Mouse (Mus musculus) heart, adult 8-10 months (tissue): Measurements from ENCODE around the gene Knl1. TPM values are rescaled to one million over a fixed set of nuclear protein-coding genes. Genes with fewer than 3 reads are reported as not detected.
A peak's percentile ranks its signal among the peaks of the same experiment; 100 is the strongest.

Experiments used
- DNase-seq: peaks from one replicate; pipeline ENCODE4 v3.0.0; 2022; ENCODE audit warnings: low spot score
- total RNA-seq, 4 experiments: library from RNA; stranded (reverse); gene quantifications; 2 replicates each; pipeline ENCODE4 v1.2.4; 2022

Gene Knl1
- total RNA-seq, 4 experiments from 2014 or later: 0.12 to 0.92 (median 0.24) TPM

- DNase-seq: no peak
These were observed 11.5 kb upstream of the Knl1 start for GRCm38 (mm10) chr2:119035397-119035745.

GRCm38 (mm10) chr2:119040882-119041281 is 6.0 kb upstream of the Knl1 start:
- no peak for DNase-seq

GRCm38 (mm10) chr2:119045163-119045562 is 1.8 kb upstream of the Knl1 start:
- no peak for DNase-seq

GRCm38 (mm10) chr2:119047849-119048248 is 930 bp downstream of the Knl1 start:
- no peak for DNase-seq

- no peak for DNase-seq
These were observed 3.3 kb downstream of the Knl1 start for GRCm38 (mm10) chr2:119050132-119050650.

GRCm38 (mm10) chr2:119060139-119060538 is 13.2 kb downstream of the Knl1 start:
- no peak for DNase-seq

- no peak for DNase-seq
These were observed 25.5 kb downstream of the Knl1 start for GRCm38 (mm10) chr2:119072397-119072796.

- no peak for DNase-seq
These were observed 39.2 kb downstream of the Knl1 start for GRCm38 (mm10) chr2:119086156-119086555.

- no peak for DNase-seq
These were observed 54.6 kb downstream of the Knl1 start for GRCm38 (mm10) chr2:119101552-119101951.

- no peak for DNase-seq
These were observed 59.7 kb downstream of the Knl1 start for GRCm38 (mm10) chr2:119106583-119106982.

- DNase-seq: peak; percentile 19
These were observed 61.6 kb downstream of the Knl1 start for GRCm38 (mm10) chr2:119108554-119108953.

GRCm38 (mm10) chr2:119111060-119111459 is 64.1 kb downstream of the Knl1 start:
- DNase-seq: no peak

- DNase-seq: peak; percentile 87
These were observed 65.7 kb downstream of the Knl1 start, which contains the start of gene Rad51 for GRCm38 (mm10) chr2:119112438-119113112. Gene Rad51 (plus strand): TSS chr2:119112793.

GRCm38 (mm10) chr2:119113121-119113925 is 66.4 kb downstream of the Knl1 start:
- no peak for DNase-seq

- DNase-seq: no peak
These were observed 89.5 kb downstream of the Knl1 start for GRCm38 (mm10) chr2:119136346-119136898.

GRCm38 (mm10) chr2:119145199-119145598 is 98.3 kb downstream of the Knl1 start:
- DNase-seq: no peak

- no peak for DNase-seq
These were observed 99.5 kb downstream of the Knl1 start for GRCm38 (mm10) chr2:119146435-119146834.

- DNase-seq: no peak
These were observed 100.3 kb downstream of the Knl1 start for GRCm38 (mm10) chr2:119147160-119147678.

- no peak for DNase-seq
These were observed 100.9 kb downstream of the Knl1 start for GRCm38 (mm10) chr2:119147775-119148174.

GRCm38 (mm10) chr2:119152255-119152654 is 105.3 kb downstream of the Knl1 start:
- no peak for DNase-seq

GRCm38 (mm10) chr2:119154683-119155082 is 107.8 kb downstream of the Knl1 start:
- no peak for DNase-seq
